Mouse (Mus musculus) forebrain, embryonic 16.5 days (tissue): ENCODE measurements at regions not wholly inside any gene's neighbourhood (a gene's known extent, or its start where the extent isn't known, plus 50 kb on each side); places are given as distances from the start of the nearest gene placed in this dataset.

ENCODE experiments used
- ATAC-seq: fragments of 200-750 bp; cut with Nextera tagmentation; 2 replicates; pipeline ENCODE4 v1.8.0; 2017; ENCODE audit warnings: mild to moderate bottlenecking, moderate library complexity
- H3K27ac ChIP-seq: fragments of 300-500 bp; sonication (generic); 2 replicates; pipeline ENCODE4 v1.5.1; 2014; ENCODE audit warnings: low read length, control low read depth
- H3K27me3 ChIP-seq: fragments of 300-500 bp; sonication (generic); replicated peaks from 2 replicates; pipeline ENCODE4 v1.6.1; 2014; ENCODE audit warnings: low read length; ENCODE audit not compliant: control insufficient read depth, insufficient read depth
- H3K36me3 ChIP-seq: fragments of 300-500 bp; sonication (generic); 2 replicates; pipeline ENCODE4 v1.6.1; 2014; ENCODE audit not compliant: control insufficient read depth, insufficient read depth
- H3K4me1 ChIP-seq: fragments of 300-500 bp; sonication (generic); replicated peaks from 2 replicates; pipeline ENCODE4 v1.6.1; 2014; ENCODE audit warnings: low read length; ENCODE audit not compliant: control insufficient read depth, insufficient read depth
- H3K4me2 ChIP-seq: fragments of 300-500 bp; sonication (generic); 2 replicates; pipeline ENCODE4 v1.6.1; 2014; ENCODE audit warnings: mild to moderate bottlenecking, low read length, control low read depth
- H3K4me3 ChIP-seq: fragments of 300-500 bp; sonication (generic); replicated peaks from 2 replicates; pipeline ENCODE4 v1.5.1; 2014; ENCODE audit warnings: mild to moderate bottlenecking, low read length, control low read depth
- H3K9ac ChIP-seq: fragments of 300-500 bp; sonication (generic); replicated peaks from 2 replicates; pipeline ENCODE4 v1.6.1; 2014; ENCODE audit warnings: low read depth, low read length, control low read depth
- H3K9me3 ChIP-seq: fragments of 300-500 bp; sonication (generic); 2 replicates; pipeline ENCODE4 v1.6.1; 2016; ENCODE audit warnings: low read length; ENCODE audit not compliant: control insufficient read depth
- WGBS: fragments of 180-500 bp; shearing (Covaris S2); extraction: QIAGEN DNeasy Blood & Tissue Kit; methylation state at CpG from one replicate; pipeline ENCODE4 v1.1.7; 2014; 5-methylcytosine and 5-hydroxymethylcytosine counted together

DNA sequence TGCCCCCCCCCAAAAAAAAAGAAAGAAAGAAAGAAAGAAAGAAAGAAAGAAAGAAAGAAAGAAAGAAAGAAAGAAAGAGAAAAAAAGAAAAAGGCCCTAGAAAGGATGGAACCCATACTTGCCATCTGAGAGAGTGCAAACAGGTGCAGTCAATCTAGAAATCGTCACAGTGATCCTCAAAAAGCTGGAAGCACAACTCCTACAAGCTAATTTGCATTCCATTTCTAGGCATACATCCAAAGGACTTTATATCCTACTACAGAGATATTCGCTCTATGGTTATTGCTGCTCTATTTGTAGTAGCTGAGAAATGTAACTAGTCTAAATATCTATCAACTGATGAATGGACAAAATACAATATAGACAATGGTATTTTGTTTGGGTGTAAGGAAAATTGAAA is 410.2 kb upstream of the Ctnnd2 start:
- Histone ChIP-seq H3K9ac (no peak overlapping the region), H3K36me3 (no peaks in the 10 kb centered on the region), H3K27me3 (no peaks in the 10 kb centered on the region), H3K4me3 (no peak overlapping the region), H3K4me2 (no peak overlapping the region), H3K9me3 (no peaks in the 10 kb centered on the region), H3K4me1 (no peaks in the 10 kb centered on the region), H3K27ac (no peak overlapping the region)
- WGBS: 67% methylated on average over 2 of the region's 2 CpGs
- no peak for ATAC-seq

DNA sequence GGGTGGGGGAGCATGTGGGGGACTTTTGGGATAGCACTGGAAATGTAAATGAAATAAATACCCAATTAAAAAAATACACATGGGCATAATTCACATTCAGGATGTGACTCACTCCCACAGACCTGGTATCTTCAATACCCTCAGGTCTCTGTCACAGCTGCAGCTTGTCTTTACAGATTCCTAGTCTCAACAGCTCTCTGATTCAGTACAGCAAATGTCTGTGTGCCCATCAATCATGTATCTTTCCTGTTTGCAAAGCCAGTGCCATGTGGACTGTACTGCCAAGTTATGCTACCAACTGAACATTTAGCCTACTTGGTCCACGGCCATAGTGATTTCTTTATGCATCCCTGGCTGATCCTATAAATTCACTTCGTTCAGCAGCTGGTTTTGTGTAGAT is 396.0 kb upstream of the Ctnnd2 start:
- WGBS: 79% methylated on average over 2 of the region's 2 CpGs
- Histone ChIP-seq H3K9me3 (no peaks in the 10 kb centered on the region), H3K27ac (no peak overlapping the region), H3K36me3 (no peaks in the 10 kb centered on the region), H3K4me3 (no peak overlapping the region), H3K4me2 (no peak overlapping the region), H3K4me1 (no peaks in the 10 kb centered on the region), H3K9ac (no peak overlapping the region), H3K27me3 (no peaks in the 10 kb centered on the region)
- ATAC-seq: no peak

DNA sequence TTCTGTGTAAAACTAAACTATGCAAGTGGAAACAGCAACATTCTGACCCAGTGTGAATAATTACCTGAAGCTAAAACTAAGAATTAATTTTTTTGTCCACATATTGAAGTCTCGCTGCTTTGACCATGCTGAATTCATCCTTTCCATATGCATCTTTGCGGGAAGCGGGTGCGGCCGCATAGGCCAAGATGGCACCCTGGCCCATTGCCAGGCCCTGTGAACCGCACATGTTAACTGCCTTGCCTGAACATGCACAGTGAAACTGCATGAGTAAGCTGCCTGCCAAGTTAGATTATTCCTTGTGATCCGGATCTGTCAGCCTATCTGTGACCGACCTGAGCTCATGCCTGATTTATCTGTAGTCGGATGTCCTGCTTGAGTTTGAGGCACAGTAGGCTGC is 373.8 kb upstream of the Ctnnd2 start:
- WGBS: 85% methylated on average over 9 of the region's 9 CpGs
- no peak for ATAC-seq
- Histone ChIP-seq H3K36me3 (no peaks in the 10 kb centered on the region), H3K27ac (no peak overlapping the region), H3K4me2 (no peak overlapping the region), H3K4me3 (no peak overlapping the region), H3K9ac (no peak overlapping the region), H3K9me3 (0 out of 2 replicates have a peak, but pooled peaks cover 3% of the 10 kb centered on the region), H3K27me3 (no peaks in the 10 kb centered on the region), H3K4me1 (no peaks in the 10 kb centered on the region)

DNA sequence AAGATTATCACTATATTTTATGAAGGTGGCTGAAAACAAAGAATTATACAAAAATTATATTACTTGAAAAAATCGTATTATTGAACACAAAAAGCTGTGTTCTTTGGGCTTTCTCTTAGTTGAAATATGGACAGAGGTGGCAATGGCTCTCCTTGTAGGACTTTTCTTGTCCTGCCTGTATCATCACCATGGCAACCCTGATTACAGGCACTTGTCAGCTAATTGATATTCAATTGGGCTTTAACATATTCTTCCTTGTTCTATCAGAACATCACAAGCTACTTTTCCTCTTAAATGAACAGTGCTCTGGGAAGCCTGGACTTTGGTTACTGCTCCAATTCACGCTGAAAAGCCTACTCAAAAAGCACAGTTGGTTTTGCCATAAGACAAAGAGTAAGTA is 349.1 kb upstream of the Ctnnd2 start:
- Histone ChIP-seq H3K4me1 (no peaks in the 10 kb centered on the region), H3K36me3 (no peaks in the 10 kb centered on the region), H3K9ac (no peak overlapping the region), H3K27me3 (no peaks in the 10 kb centered on the region), H3K27ac (no peak overlapping the region), H3K4me3 (no peak overlapping the region), H3K9me3 (no peaks in the 10 kb centered on the region), H3K4me2 (no peak overlapping the region)
- ATAC-seq: no peak
- WGBS: 47% methylated on average over 2 of the region's 2 CpGs

DNA sequence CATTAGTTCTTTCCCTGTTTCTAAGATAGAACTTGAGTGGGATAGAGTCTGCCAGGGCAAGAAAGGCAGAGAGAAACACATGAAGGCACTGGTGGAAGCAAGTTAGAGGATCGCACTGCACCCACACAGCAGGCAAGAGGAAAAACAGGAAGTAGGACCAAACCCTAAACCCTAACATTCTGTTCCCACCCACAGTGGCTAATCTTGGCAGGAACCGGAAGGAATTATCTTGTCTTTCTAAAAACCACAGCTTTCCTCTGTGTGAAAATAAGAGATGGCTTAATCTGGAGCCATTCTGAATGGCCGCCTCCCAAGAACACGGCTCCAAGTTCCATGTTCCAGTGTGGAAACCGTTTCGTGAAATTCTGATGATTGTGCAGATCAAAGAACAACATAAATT is 348.2 kb upstream of the Ctnnd2 start:
- Histone ChIP-seq H3K36me3 (no peaks in the 10 kb centered on the region), H3K9me3 (no peaks in the 10 kb centered on the region), H3K4me2 (no peak overlapping the region), H3K27ac (no peak overlapping the region), H3K4me3 (no peak overlapping the region), H3K27me3 (no peaks in the 10 kb centered on the region), H3K9ac (no peak overlapping the region), H3K4me1 (no peaks in the 10 kb centered on the region)
- ATAC-seq: no peak
- WGBS: 94% methylated on average over 6 of the region's 6 CpGs

DNA sequence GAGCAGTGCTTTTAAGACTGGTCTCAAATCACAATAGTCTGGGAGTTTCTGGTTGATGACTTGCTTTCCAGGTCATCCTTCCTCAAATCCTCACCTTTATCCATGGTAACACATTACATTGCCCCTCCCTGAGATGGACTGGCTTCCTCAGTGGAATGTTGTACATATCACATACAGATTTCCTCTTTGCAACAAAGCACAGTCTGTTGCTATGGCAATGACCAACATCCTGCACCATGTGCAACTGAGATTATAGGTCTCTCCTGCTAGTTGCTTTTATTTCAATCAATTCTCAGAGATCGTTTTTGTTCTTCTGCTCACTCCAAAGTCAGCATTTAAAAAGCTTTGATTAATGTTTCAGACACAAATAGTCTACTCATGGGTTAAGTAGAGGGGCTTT is 344.3 kb upstream of the Ctnnd2 start:
- ATAC-seq: peak; percentile 61; the same call in 1 of the 2 replicates
- 26% methylated on average over 1 of the region's 1 CpGs for WGBS
- Histone ChIP-seq H3K4me1 (no peaks in the 10 kb centered on the region), H3K27me3 (no peaks in the 10 kb centered on the region), H3K27ac (no peak overlapping the region), H3K4me2 (no peak overlapping the region), H3K9me3 (no peaks in the 10 kb centered on the region), H3K36me3 (no peaks in the 10 kb centered on the region), H3K9ac (no peak overlapping the region), H3K4me3 (no peak overlapping the region)

DNA sequence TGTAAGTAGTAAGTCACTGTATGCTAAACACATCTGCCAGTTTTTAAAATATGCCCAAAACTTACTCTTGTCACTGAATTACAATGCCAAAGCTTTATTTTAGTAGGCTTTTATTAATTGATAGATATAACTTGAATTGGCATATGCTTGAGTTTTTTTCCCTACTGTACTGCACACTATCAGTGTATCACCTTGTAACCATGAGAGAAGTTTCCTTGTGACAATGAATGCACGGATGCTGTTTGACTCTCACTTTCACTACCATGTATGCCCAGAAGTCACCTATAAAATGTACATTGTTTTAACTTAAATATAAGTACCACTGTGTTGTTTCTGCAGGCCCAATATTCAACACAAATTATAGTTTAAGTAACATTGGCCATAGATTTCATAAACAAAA is 343.8 kb upstream of the Ctnnd2 start:
- ATAC-seq: no peak
- no peak overlapping the region for H3K27ac ChIP-seq
- no peaks in the 10 kb centered on the region for H3K9me3 ChIP-seq
- 79% methylated on average over 1 of the region's 1 CpGs for whole genome bisulfite sequencing
- no peak overlapping the region for H3K4me2 ChIP-seq
- no peaks in the 10 kb centered on the region for H3K4me1 ChIP-seq
- H3K27me3 ChIP-seq: no peaks in the 10 kb centered on the region
- H3K4me3 ChIP-seq: no peak overlapping the region
- no peak overlapping the region for H3K9ac ChIP-seq
- H3K36me3 ChIP-seq: no peaks in the 10 kb centered on the region
